Mouse (Mus musculus): ENCODE data around the gene Lsm11.
A peak's percentile ranks its signal among the peaks of the same experiment; 100 is the strongest.
"Not testable (repeated sequence)": the region's sequence is repeated elsewhere in the genome, so short reads cannot be mapped to it uniquely, and the experiment has no call there.

Gene Lsm11

DNA sequence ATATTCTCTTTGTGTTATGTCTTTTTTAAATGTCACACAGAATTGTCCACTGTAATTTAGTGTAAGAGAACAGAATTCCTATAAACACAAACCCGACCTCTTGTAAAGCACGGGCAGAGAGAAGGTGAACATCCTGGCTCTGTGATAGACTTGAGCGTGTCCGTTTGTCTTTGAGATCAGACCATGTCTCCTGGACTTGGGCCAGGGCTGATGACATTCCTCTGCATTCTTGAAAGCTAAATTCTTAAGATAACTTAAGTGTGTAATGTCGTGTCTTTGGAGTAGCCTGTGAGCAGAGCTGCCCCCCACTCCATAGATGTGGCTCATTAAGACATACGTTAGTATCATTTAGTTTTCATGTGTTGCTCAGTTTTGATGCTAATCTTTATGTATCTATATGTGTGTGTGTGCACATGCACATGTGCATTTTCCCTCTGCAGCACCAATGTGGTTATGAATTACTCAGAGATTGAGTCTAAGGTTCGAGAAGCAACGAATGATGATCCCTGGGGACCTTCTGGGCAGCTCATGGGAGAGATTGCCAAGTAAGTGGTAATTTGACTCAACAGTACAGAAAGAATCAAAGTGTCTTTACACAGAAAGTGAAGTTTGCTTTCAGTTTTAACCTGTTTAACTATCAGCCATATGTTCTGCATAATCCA lies 61.3 kb downstream of the Lsm11 start:
- DNase-seq (ENCODE audit: low spot score) = no peak

DNA sequence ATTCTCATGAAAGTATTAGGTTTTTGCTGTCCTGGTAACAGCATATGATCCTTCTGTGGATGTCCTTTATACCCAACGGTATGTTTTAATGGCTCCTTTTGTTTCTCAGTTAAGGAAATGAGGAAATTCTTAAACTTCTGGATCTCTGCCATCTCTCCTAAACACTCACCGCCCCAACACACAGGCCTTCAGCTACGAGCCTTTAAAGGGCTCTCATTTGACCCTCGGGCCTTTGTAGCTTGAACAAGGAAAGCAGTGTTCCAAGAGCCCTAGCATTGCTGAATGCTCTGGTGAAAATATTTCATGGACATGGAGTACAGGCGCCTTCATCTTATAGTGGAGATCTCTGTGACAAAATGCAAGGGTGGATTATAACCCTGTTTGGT lies 63.1 kb downstream of the Lsm11 start:
- DNase-seq (ENCODE audit: low spot score) = no peak

GRCm38 (mm10) chr11:45881026-45881682 lies 63.6 kb downstream of the Lsm11 start:
- DNase-seq (ENCODE audit: low spot score) = peak; percentile 43

DNA sequence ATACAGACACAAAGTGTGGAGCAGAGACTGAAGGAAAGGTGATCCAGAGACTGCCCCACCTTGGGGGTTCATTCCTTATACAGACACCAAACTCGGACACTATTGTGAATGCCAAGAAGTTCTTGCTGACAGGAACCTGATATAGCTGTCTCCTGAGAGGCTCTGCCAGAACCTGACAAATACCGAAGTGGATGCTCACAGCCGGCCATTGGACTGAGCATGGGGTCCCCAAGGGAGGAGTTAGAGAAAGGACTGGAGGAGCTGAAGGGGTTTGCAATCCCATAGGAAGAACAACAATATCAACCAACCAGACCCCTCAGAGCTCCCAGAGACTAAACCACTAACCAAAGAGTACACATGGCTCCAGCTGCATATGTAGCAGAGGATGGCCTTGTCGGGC lies 65.4 kb downstream of the Lsm11 start:
- DNase-seq (ENCODE audit: low spot score) = not testable (repeated sequence)
